Mouse (Mus musculus): ENCODE data around the gene Card14. TPM values are rescaled to one million over a fixed set of nuclear protein-coding genes. Genes with fewer than 3 reads are reported as not detected.
"Not testable (repeated sequence)": the region's sequence is repeated elsewhere in the genome, so short reads cannot be mapped to it uniquely, and the experiment has no call there.

The Card14 gene
- total and polyA plus RNA-seq, 2 experiments from 2014 or later: 0.34 to 1.6 TPM

DNA sequence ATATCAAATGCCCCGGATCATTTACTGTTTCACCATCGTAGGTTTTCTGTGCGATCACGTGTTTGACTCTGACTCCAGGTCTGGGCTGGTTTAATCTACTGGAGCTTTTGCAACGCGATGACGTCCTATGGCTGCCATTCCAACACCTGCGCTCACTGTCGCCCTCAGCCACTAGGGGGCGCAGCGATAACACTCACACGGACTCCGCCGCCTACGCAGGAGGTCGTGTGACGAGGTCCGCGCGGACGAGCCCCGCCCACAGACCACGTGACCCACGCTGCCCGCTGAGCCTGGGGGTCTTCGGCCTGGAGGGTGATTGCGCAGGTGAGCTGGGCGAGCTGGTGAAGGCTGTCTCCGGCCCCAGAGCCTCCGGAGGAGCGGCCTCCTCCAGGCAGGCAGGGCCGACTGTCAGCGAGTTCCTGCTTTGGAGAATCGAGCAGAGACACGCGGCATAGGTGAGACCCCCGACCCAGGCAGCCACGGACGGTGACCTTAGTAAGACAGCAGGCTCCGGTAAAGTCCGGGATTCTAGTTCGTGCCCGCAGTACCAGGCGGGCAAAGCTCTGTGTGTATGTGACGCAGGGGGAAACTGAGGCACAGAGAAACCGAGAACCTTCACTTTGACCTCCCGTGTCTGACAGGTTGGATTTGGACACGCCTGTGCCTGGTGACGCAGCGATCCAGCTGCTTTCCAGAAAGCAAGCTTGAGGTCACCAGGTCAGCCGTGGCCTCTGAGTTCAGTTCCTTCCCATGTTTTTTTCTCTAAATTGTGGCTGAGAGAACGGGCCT lies 39.6 kb upstream of the Card14 start, which contains the start of gene Gaa:
Gene Gaa (plus strand): TSS at position 120 of the 789 bp plus-strand sequence.
- Histone ChIP-seq H3K27ac (ENCODE audit: low read depth, low read length) (peak within 1 kb of the TSS; percentile 72), H3K9ac (peak within 1 kb of the TSS; percentile 71), H3K27me3 (ENCODE audit: insufficient read depth, low read length) (no peaks in the 10 kb centered on the region), H3K36me3 (ENCODE audit: insufficient read depth) (peaks cover 6% of the 10 kb centered on the region; the same call in 1 of the 2 replicates), H3K4me2 (ENCODE audit: low read depth) (peak within 1 kb of the TSS; percentile 97), H3K4me1 (ENCODE audit: insufficient read depth) (peaks cover 17% of the 10 kb centered on the region), H3K9me3 (ENCODE audit: low read length) (no peaks in the 10 kb centered on the region), H3K4me3 (ENCODE audit: low read depth, low read length) (peak within 1 kb of the TSS; percentile 61)
- DNase-seq (peak; percentile 97), ATAC-seq (peak; percentile 88)
- peak; percentile 100 for TF ChIP-seq CTCF (IDR thresholded peaks at IDR 0.05; ENCODE audit: low read depth)
- WGBS: 4% methylated on average over 52 of the region's 52 CpGs

DNA sequence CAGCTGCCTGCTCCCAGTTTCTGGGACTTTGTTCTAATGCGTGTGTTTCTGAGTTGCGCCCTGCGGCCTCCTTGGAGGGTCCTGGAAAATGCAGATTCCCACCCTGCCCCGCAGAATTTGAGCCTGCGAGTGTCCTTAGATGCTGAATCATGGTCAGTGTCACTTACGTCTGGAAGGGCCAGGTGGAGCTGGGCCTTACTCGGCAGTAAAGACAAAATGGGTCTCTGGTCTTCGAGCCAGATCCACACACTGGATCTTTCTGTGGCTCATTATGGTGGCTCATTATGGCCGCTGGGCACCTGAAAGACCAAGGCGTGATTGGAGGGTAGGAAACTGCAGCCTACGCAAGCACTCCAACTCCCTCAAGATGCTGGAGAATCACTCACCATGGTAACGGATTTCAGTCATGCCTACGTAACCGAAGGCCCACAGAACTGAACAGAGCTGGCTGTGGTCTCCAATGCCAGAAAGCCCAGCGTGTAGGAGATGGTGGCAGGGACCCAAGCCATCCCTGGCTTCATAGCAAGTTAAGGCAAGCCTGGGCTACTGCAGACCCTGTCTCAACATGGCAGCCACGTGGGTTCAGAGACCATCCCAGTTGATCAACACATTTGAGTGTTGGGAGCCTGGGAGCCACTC lies 38.9 kb upstream of the Card14 start:
- H3K9ac ChIP-seq: peak overlapping the region; percentile 71
- peaks cover 6% of the 10 kb centered on the region; the same call in 1 of the 2 replicates for H3K36me3 ChIP-seq (ENCODE audit: insufficient read depth)
- peaks cover 17% of the 10 kb centered on the region for H3K4me1 ChIP-seq (ENCODE audit: insufficient read depth)
- no peaks in the 10 kb centered on the region for H3K9me3 ChIP-seq (ENCODE audit: low read length)
- TF ChIP-seq CTCF (IDR thresholded peaks at IDR 0.05; ENCODE audit: low read depth): no peak
- ATAC-seq (peak; percentile 43), DNase-seq (peak; percentile 58)
- 64% methylated on average over 16 of the region's 16 CpGs for whole genome bisulfite sequencing
- peak overlapping the region; percentile 61 for H3K4me3 ChIP-seq (ENCODE audit: low read depth, low read length)
- H3K27ac ChIP-seq (ENCODE audit: low read depth, low read length): 0 out of 2 replicates have a peak overlapping the region, but pooled peaks have one; percentile 57
- H3K27me3 ChIP-seq (ENCODE audit: insufficient read depth, low read length): no peaks in the 10 kb centered on the region
- peak overlapping the region; percentile 97 for H3K4me2 ChIP-seq (ENCODE audit: low read depth)

- not testable (repeated sequence) for H3K4me3 ChIP-seq (ENCODE audit: low read depth, low read length); H3K4me2 ChIP-seq (ENCODE audit: low read depth); H3K27ac ChIP-seq (ENCODE audit: low read depth, low read length); H3K9me3 ChIP-seq (ENCODE audit: low read length); DNase-seq; H3K27me3 ChIP-seq (ENCODE audit: insufficient read depth, low read length); ATAC-seq; H3K9ac ChIP-seq
- peaks cover 13% of the 10 kb centered on the region for H3K4me1 ChIP-seq (ENCODE audit: insufficient read depth)
- WGBS: 60% methylated on average over 3 of the region's 3 CpGs
- TF ChIP-seq CTCF (IDR thresholded peaks at IDR 0.05; ENCODE audit: low read depth): peak; percentile 59
- peaks cover 34% of the 10 kb centered on the region for H3K36me3 ChIP-seq (ENCODE audit: insufficient read depth)
Measured at GRCm38 (mm10) chr11:119272492-119272891, 35.1 kb upstream of the Card14 start.

DNA sequence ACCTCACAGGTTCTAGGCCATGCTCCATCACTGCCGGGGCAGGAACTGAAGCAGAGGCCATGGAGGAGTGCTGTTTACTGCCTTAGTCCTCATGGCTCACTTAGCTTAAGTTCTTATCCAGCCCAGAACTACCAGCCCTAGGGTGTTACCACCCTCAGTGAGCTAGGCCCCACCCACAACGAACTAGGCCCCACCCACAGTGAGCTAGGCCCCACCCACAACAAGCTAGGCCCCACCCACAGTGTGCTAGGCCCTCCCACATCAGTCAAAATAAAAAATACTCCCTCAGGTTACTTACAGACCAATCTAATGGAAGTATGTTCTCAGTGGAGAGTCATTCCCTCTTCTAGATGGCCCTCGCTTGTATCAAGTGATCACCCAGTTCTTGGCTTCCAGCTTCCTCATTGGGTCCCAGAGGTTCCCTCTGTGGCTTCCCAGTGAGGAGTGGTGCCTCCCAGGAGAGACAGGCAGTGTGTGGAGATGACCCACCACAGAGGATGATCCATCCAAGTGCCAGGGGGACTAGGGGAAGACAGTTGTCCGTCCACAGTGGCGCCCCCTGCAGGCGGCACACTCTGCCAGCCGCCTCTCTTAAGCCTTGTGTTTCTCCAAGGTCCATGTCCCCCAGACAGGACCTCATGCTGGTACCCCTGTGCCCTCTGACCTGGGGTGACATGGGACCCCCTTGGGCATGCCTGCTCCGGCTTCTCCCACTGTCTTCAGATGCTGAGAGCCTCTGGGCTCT lies 34.2 kb upstream of the Card14 start:
- Histone ChIP-seq H3K4me1 (ENCODE audit: insufficient read depth) (peaks cover 6% of the 10 kb centered on the region), H3K27ac (ENCODE audit: low read depth, low read length) (no peak overlapping the region), H3K36me3 (ENCODE audit: insufficient read depth) (peaks cover 42% of the 10 kb centered on the region), H3K27me3 (ENCODE audit: insufficient read depth, low read length) (no peaks in the 10 kb centered on the region), H3K9me3 (ENCODE audit: low read length) (no peaks in the 10 kb centered on the region), H3K9ac (no peak overlapping the region), H3K4me3 (ENCODE audit: low read depth, low read length) (no peak overlapping the region), H3K4me2 (ENCODE audit: low read depth) (no peak overlapping the region)
- WGBS: 88% methylated on average over 8 of the region's 8 CpGs
- ATAC-seq (no peak), DNase-seq (no peak)
- TF ChIP-seq CTCF (IDR thresholded peaks at IDR 0.05; ENCODE audit: low read depth): peak; percentile 37; the same call in 1 of the 2 replicates

- no peak for DNase-seq
- H3K9me3 ChIP-seq (ENCODE audit: low read length): no peaks in the 10 kb centered on the region
- H3K27ac ChIP-seq (ENCODE audit: low read depth, low read length): no peak overlapping the region
- H3K4me1 ChIP-seq (ENCODE audit: insufficient read depth): no peaks in the 10 kb centered on the region
- no peak overlapping the region for H3K4me2 ChIP-seq (ENCODE audit: low read depth)
- ATAC-seq: no peak
- 91% methylated on average over 15 of the region's 15 CpGs for WGBS
- H3K36me3 ChIP-seq (ENCODE audit: insufficient read depth): peaks cover 84% of the 10 kb centered on the region
- H3K27me3 ChIP-seq (ENCODE audit: insufficient read depth, low read length): no peaks in the 10 kb centered on the region
- TF ChIP-seq CTCF (IDR thresholded peaks at IDR 0.05; ENCODE audit: low read depth): no peak
- no peak overlapping the region for H3K4me3 ChIP-seq (ENCODE audit: low read depth, low read length)
- no peak overlapping the region for H3K9ac ChIP-seq
Measured at GRCm38 (mm10) chr11:119281030-119281429, 26.5 kb upstream of the Card14 start.

DNA sequence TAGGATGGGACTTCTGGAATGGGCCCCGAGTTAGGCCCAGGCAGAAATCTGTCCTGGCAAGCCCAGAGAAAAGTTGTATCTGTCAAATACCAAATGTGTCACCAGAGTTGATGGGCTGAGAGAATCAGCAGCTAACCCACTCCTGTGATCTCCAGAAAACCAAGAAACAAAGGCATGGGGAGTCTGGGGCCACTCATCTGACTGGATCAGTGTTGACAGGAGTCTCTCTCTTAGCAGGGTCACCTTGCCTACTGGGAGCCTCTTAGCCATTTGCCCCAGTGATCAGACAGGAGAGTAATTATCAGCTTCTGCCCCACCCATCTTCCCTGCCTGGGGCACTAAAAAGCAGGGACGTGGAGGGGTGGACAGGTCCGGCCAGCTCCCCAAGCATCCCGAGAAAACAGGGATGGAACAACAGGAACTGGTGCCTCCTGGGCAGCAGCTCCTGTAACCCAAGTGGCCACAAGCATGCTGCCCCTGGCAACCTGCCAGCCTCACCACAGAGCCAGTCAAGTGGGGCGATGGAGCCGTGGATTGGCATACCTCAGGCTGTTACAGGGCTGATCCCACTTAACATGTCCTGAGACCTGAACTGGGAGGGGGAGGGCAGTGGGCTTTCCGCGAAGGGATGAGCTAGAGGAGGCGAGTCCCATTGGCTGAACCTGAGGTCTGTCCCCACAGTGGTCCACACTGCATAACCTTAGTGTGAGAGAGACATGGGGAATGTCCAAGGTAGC lies 21.6 kb upstream of the Card14 start:
- H3K4me3 ChIP-seq (ENCODE audit: low read depth, low read length): no peak overlapping the region
- WGBS: 66% methylated on average over 9 of the region's 9 CpGs
- no peaks in the 10 kb centered on the region for H3K27me3 ChIP-seq (ENCODE audit: insufficient read depth, low read length)
- H3K4me1 ChIP-seq (ENCODE audit: insufficient read depth): no peaks in the 10 kb centered on the region
- H3K36me3 ChIP-seq (ENCODE audit: insufficient read depth): peaks cover 84% of the 10 kb centered on the region
- H3K4me2 ChIP-seq (ENCODE audit: low read depth): no peak overlapping the region
- no peak overlapping the region for H3K9ac ChIP-seq
- TF ChIP-seq CTCF (IDR thresholded peaks at IDR 0.05; ENCODE audit: low read depth): no peak
- H3K27ac ChIP-seq (ENCODE audit: low read depth, low read length): no peak overlapping the region
- ATAC-seq: no peak
- DNase-seq: no peak
- H3K9me3 ChIP-seq (ENCODE audit: low read length): no peaks in the 10 kb centered on the region

All from forebrain, postnatal 0 days (tissue).